Mouse (Mus musculus): ENCODE measurements around the gene Thada. TPM values are rescaled to one million over a fixed set of nuclear protein-coding genes. Genes with fewer than 3 reads are reported as not detected.

The Thada gene
- polyA plus RNA-seq, 1 experiment from 2014 or later, result 13.0 TPM

Other genes with a start within 250 kb of the Thada start
- gene Plekhh2, start 45.7 kb upstream of the Thada start, polyA plus RNA-seq (2016; fragmentation: Nextera tagmentation; extraction: Ambion mirVana), result 6.1 TPM in 2 replicates
- gene Dync2li1, start 160.3 kb upstream of the Thada start, polyA plus RNA-seq (2016; fragmentation: Nextera tagmentation; extraction: Ambion mirVana), result 29.4 and 34.6 TPM in 2 replicates
- gene Abcg8, start 210.1 kb upstream of the Thada start, polyA plus RNA-seq (2016; fragmentation: Nextera tagmentation; extraction: Ambion mirVana), result 0.10 and 0.15 TPM in 2 replicates
- gene Abcg5, start 216.8 kb upstream of the Thada start, polyA plus RNA-seq (2016; fragmentation: Nextera tagmentation; extraction: Ambion mirVana), result 1.3 and 1.6 TPM in 2 replicates